Mouse (Mus musculus): ENCODE results near the gene Serp2.

Gene Serp2

DNA sequence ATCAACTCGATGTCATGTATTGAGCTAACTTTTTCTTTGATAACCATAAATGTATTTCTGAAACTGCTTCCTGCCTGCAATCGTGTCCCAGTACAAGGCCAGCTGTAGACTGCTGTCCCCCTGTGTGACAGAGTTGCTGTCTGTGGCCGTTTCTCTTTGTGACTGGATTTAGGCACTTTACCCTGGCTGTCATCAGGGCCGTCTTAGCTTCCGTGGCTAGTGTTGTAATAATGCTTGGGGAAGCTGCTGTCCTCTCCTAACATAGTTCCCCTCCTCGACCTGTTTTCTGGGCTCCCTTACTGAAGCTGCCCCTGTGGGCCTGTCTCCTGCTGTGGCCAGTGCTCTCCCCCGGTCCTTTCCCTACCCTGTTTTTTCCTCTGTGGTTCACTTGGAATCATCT is 58.5 kb downstream of the Serp2 start:
- CTCF ChIA-PET, result no interaction called here

DNA sequence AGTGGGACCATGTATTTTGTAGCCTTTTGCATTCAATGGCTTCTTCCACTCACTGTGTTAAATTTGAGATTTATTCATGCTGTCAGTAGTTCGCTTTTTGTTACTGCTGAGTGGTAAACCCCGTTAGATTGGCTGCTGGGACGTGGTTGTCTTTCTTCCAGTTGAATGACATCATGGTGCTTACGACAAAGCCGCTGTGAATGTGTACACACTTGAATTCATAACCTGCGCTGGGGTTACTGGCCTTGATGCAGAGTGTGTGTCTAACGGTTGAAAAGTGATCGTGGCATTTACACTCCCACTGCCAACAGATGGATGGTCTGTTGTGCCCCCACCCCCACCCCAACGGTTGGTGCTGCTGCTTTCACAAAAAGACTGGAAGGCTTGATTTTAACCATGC is 59.5 kb downstream of the Serp2 start:
- CTCF ChIA-PET, result no interaction called here

DNA sequence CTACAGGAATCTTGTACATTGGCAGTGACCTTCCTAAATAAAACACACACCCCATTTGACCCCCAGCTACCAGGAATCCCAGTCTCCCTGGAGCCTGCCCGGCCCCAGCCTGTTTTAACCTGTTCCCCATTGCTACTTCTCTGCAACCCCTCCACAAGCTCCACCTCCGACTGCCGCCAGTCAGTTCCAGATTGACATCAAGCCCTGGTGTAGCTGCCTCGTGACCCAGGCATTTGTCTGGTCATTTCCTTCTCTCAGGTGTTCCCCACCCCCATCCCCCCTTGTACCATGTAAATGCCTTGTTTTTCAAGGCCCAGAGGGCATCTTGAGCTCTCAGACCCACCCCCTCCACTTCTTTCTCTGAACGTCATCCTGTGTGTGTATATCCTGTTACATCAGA is 61.7 kb downstream of the Serp2 start:
- CTCF ChIA-PET, result no interaction called here

DNA sequence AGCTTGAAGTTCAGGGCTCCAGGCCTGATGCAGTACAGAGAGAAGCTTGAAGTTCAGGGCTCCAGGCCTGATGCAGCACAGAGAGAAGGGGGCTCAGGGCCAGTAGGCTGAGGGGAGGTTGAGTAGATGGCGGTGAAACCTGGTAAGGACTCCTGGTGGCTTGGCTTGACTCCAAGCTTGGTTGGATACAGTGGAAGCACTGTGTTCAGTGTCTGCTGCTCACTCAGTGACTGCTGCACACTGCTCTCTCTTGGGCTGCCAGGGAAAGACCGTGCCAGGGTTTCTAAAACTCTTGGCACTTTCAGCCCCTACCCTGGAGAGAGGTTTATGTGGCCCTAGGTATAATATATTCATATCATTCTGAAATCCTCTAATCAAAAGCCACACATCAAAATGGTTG is 67.6 kb downstream of the Serp2 start:
- CTCF ChIA-PET, result interaction anchor here (0.8 kb wide), 1 partner anchor 44 kb away, joined by 3 read pairs; no protein-coding TSS in a partner anchor

DNA sequence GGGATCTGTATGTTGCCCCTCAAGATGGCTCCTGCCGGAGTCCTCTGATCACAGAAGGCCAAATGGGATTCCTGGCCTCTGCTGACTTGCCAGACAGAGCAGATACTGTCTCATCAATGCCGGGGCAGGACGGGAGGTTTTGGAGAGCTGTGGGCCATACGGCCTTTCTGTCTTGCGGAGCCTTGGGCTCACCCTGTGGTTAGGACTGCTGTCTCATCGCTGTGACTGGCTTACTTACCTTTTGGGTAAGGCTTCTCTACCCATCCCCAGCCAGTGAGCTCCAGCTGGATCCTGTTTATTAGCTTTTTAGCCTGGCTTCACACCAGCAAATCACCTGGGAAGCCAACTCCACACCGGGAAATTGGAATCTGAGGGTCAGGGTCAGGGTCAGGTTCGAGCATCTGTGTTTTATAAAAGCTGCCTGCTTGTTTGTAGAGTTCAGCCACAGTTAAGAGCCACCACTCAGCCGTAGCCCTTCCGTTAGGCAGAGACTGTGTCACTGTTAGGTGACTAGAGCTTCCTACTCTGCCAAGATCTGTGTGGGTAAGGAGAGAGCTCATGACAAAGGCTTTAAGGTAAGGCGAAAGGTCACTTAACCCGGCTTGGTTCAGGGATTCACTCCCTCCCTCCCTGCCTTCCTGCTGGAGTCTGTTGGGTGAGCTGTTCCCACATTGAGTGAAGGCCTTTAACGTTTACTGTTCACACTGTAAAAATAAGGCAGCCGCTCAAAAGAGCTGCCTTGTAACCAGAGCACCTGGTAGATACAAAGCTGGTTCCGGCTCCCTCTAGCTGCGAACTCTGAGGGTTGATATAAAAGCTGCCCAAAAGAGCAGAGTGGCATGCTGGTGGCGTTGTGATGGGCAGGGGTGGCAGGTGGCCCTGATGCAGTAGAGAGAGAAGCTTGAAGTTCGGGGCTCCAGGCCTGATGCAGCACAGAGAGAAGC is 68.3 kb downstream of the Serp2 start:
- CTCF ChIA-PET, result no interaction called here

DNA sequence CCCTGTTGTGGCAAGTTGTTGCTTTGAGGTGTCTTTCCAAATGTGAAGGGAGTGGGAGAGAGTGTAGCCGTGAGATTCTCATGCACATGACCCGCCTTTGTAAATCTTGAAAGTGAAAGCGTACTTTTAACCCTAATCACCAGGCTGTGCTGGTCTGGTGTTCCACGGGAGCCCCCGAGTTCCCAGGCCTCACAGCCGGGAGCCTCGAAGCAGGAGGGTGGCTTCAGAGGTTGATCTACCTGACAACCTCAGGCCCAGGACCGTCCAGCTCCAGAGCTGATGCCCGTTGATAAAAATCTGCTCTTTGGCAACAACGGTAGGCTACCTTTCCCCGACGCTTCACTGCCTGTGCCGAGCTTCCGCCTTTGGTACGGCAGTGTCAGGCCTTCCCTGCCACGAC is 69.1 kb downstream of the Serp2 start:
- CTCF ChIA-PET, result no interaction called here

DNA sequence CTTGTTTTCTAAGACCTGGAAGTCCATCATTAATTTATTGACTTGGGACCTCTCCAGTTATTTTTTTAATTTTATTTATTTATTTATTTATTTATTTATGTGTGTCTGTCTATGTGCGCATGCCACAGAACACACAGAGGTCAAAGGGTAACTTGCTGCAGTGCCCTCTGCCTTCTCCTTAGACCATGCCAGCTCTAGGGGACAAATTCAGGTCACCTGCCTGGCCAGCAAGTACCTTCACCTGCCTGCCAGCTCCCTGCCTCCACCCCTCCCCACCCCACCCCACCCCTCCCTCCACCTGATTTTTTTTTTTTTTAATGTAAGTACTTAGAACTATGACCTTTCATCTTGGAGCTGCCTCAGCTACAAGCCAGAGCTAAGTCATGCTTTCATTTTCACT is 73.0 kb downstream of the Serp2 start:
- CTCF ChIA-PET, result no interaction called here

All from spleen, embryonic (tissue).